26 mouse cellular contexts compared by ENCODE assay signal in the genomic region with DNA sequence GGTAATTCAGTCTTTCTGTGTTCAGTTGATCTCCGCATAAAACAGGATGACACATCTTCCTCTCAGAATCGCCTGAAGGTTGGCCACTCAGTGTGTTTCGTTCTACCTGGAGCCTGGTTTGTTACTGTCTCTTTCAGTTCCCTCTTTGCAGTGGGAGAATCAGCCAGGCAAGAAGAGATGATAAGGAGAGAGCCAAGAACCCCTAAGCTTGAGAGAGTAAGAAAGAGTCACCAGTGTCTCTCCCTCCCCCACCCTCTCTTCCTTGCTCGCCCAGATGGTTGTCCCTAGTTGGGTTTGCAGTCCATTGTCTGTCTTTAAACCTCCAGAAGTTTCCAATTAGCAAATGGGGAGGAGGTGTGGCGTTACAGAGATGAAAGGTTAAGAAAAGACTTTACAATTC. TPM values are rescaled to one million over a fixed set of nuclear protein-coding genes. Genes with fewer than 3 reads are reported as not detected.
DNase-seq lines count a peak whose midpoint lies in the region; ATAC-seq and TF ChIP-seq lines count a peak whose summit lies in the region.
"Had no signal": no experiment of that assay in that cellular context is flagged by ENCODE, and none has a peak within 500 bp of the region (broad histone marks: within the 10 kb centered on the region; RNA-seq: fewer than 3 reads in every experiment).

No protein-coding gene starts in this region.

- H3K4me2 ChIP-seq in hindbrain, embryonic 12.5 days (replicated peaks), result no peak overlapping the region
- H3K4me2 ChIP-seq: forebrain, embryonic 13.5 days; heart, embryonic 12.5 days; heart, embryonic 15.5 days; hindbrain, embryonic 14.5 days had no signal

- TF ChIP-seq CTCF in ES-Bruce4 (IDR thresholded peaks at IDR 0.05; ENCODE audit: low read depth, low read length), result no peak

- no peaks in the 10 kb centered on the region for H3K27me3 ChIP-seq in ES-Bruce4 (ENCODE audit: control insufficient read depth, insufficient read depth, low read length, poor library complexity, severe bottlenecking)
- no peaks in the 10 kb centered on the region for H3K27me3 ChIP-seq in splenic B cell, adult 2 months (ENCODE audit: control insufficient read depth, insufficient read depth, low read length, poor library complexity, severe bottlenecking)
- no peaks in the 10 kb centered on the region for H3K27me3 ChIP-seq in hindbrain, embryonic 12.5 days
- H3K27me3 ChIP-seq: forebrain, embryonic 13.5 days; heart, embryonic 12.5 days; heart, embryonic 15.5 days had no signal

- H3K4me1 ChIP-seq in ES-Bruce4 (ENCODE audit: control insufficient read depth, insufficient read depth, low read length), result peaks cover 17% of the 10 kb centered on the region
- peaks cover 29% of the 10 kb centered on the region for H3K4me1 ChIP-seq in hindbrain, embryonic 12.5 days

- H3K9me3 ChIP-seq in ES-Bruce4 (replicated peaks; ENCODE audit: control insufficient read depth, insufficient read depth, low read length, poor library complexity, severe bottlenecking), result no peaks in the 10 kb centered on the region
- H3K9me3 ChIP-seq in hindbrain, embryonic 12.5 days (replicated peaks), result no peaks in the 10 kb centered on the region
- H3K9me3 ChIP-seq: forebrain, embryonic 10.5 days; forebrain, embryonic 13.5 days; heart, embryonic 15.5 days had no signal

- H3K36me3 ChIP-seq in ES-Bruce4 (ENCODE audit: control insufficient read depth, insufficient read depth, low read length, poor library complexity, severe bottlenecking), result 0 out of 2 replicates have a peak, but pooled peaks cover 3% of the 10 kb centered on the region
- no peaks in the 10 kb centered on the region for H3K36me3 ChIP-seq in splenic B cell, adult 2 months (ENCODE audit: control insufficient read depth, insufficient read depth, low read length, poor library complexity, severe bottlenecking)
- no peaks in the 10 kb centered on the region for H3K36me3 ChIP-seq in hindbrain, embryonic 12.5 days

- no peak overlapping the region for H3K4me3 ChIP-seq in ES-Bruce4 (ENCODE audit: low read depth, low read length)
- no peak overlapping the region for H3K4me3 ChIP-seq in hindbrain, embryonic 12.5 days
- H3K4me3 ChIP-seq: forebrain, embryonic 10.5 days; forebrain, embryonic 13.5 days; heart, embryonic 12.5 days; heart, embryonic 15.5 days; hindbrain, embryonic 10.5 days had no signal

- 76% methylated on average over 5 of the region's 5 CpGs for WGBS in hindbrain, embryonic 12.5 days

- DNase-seq in spleen, postnatal 36 days (ENCODE audit: low spot score in 2 of 2), result peak; percentile 71 to 77
- no peak for DNase-seq in spleen, adult 12 weeks (ENCODE audit: low spot score)
- DNase-seq in ZHBTc4 (ENCODE audit: low read depth, low spot score), result peak; percentile 58
- peak; percentile 78 for DNase-seq in splenic B cell, adult 2 months (ENCODE audit: low read depth, low spot score)
- DNase-seq in adrenal gland, adult 8-10 months, result no peak
- DNase-seq in frontal cortex, postnatal 25 days (ENCODE audit: low spot score in 2 of 2), result no peak
- DNase-seq: adrenal gland, adult 2 months; adrenal gland, postnatal 25 days; cerebellum, adult 11-12 months; cerebellum, adult 8-10 months; gastrocnemius, postnatal 25 days; heart, adult 18-20 months; heart, postnatal 10 days; heart, postnatal 36 days had no signal

- TF ChIP-seq POLR2A in ES-Bruce4 (IDR thresholded peaks at IDR 0.05; ENCODE audit: insufficient read depth, low read length), result no peak

- TF ChIP-seq EP300 in ES-Bruce4 (IDR thresholded peaks at IDR 0.05; ENCODE audit: insufficient read depth, low read depth, low read length), result 0 out of 2 replicates have a peak, but pooled peaks have one; percentile 12

- H3K27ac ChIP-seq in ES-Bruce4 (ENCODE audit: insufficient read depth, low read length), result no peak overlapping the region
- H3K27ac ChIP-seq in hindbrain, embryonic 12.5 days, result no peak overlapping the region
- H3K27ac ChIP-seq: forebrain, embryonic 10.5 days; forebrain, embryonic 13.5 days; heart, embryonic 15.5 days; hindbrain, embryonic 10.5 days; hindbrain, embryonic 14.5 days; hindbrain, postnatal 0 days had no signal

- H3K9ac ChIP-seq in ES-Bruce4 (ENCODE audit: low read depth, poor library complexity, severe bottlenecking), result no peak overlapping the region
- H3K9ac ChIP-seq in hindbrain, embryonic 12.5 days, result no peak overlapping the region
- H3K9ac ChIP-seq: forebrain, embryonic 13.5 days; heart, embryonic 12.5 days; heart, embryonic 15.5 days; hindbrain, embryonic 14.5 days had no signal

- no peak for ATAC-seq in hindbrain, embryonic 12.5 days (ENCODE audit: low FRiP score)
- ATAC-seq: forebrain, embryonic 13.5 days; forebrain, embryonic 16.5 days; hindbrain, postnatal 0 days; inflammation-experienced regulatory T-cells, adult 6 months; intestine, embryonic 16.5 days had no signal

RNA-seq across cellular contexts. Expression of a gene that starts 8.5 kb away (rescaled TPM):
- 37.9 and 40.3 TPM in 2 replicates for polyA plus RNA-seq in ES-Bruce4 (2011; ENCODE audit: insufficient read depth, insufficient read length, low read depth, missing spikeins)
- total RNA-seq in adrenal gland, adult 8-10 months (2022), result 10 to 100 TPM; 69.8 to 92.2 (median 82.8) TPM
- polyA plus RNA-seq in hindbrain, embryonic 12.5 days (2016; fragmentation: Nextera tagmentation; extraction: Ambion mirVana), result 75.9 and 86.3 TPM in 2 replicates

Comparison
In these comparisons a context has a peak if more than half of its experiments do, and no peak if none do; other contexts are left out.
1. DNase-seq: peak in spleen, postnatal 36 days (2 of 2), ZHBTc4 (single experiment) and splenic B cell, adult 2 months (single experiment); none in spleen, adult 12 weeks (single experiment), adrenal gland, adult 8-10 months (single experiment) and frontal cortex, postnatal 25 days (0 of 2).